Mouse (Mus musculus) ZHBTc4 (cell line): ENCODE data around the gene Cux2.

Source experiments
- DNase-seq: peaks from one replicate; pipeline ENCODE4 v3.0.0-alpha.2; 2011; ENCODE audit warnings: low read depth, low spot score

The Cux2 gene

GRCm38 (mm10) chr5:121922942-121923826, 126.7 kb downstream of the Cux2 start:
- DNase-seq = no peak

GRCm38 (mm10) chr5:121919216-121919615, 130.7 kb downstream of the Cux2 start:
- no peak for DNase-seq

- DNase-seq = no peak
These were observed 133.1 kb downstream of the Cux2 start for GRCm38 (mm10) chr5:121916813-121917212.

- DNase-seq = peak; percentile 40
These were observed 135.9 kb downstream of the Cux2 start for GRCm38 (mm10) chr5:121913999-121914398.

GRCm38 (mm10) chr5:121909226-121909985, 140.5 kb downstream of the Cux2 start:
- DNase-seq = no peak

- peak; percentile 81 for DNase-seq
These were observed 144.2 kb downstream of the Cux2 start for GRCm38 (mm10) chr5:121905671-121906070.

- no peak for DNase-seq
These were observed 145.1 kb downstream of the Cux2 start for GRCm38 (mm10) chr5:121904799-121905198.

GRCm38 (mm10) chr5:121902809-121903745, 146.8 kb downstream of the Cux2 start:
- no peak for DNase-seq

- DNase-seq = no peak
These were observed 154.7 kb downstream of the Cux2 start for GRCm38 (mm10) chr5:121895117-121895756.

GRCm38 (mm10) chr5:121894647-121895046, 155.3 kb downstream of the Cux2 start:
- peak; percentile 47 for DNase-seq

- DNase-seq = no peak
These were observed 156.3 kb downstream of the Cux2 start for GRCm38 (mm10) chr5:121893581-121893980.

GRCm38 (mm10) chr5:121892281-121892680, 157.6 kb downstream of the Cux2 start:
- no peak for DNase-seq

GRCm38 (mm10) chr5:121890925-121891324, 159.0 kb downstream of the Cux2 start:
- peak; percentile 51 for DNase-seq

GRCm38 (mm10) chr5:121889819-121890362, 160.0 kb downstream of the Cux2 start:
- peak; percentile 53 for DNase-seq

- no peak for DNase-seq
These were observed 160.5 kb downstream of the Cux2 start for GRCm38 (mm10) chr5:121889375-121889774.

GRCm38 (mm10) chr5:121883356-121883755, 166.5 kb downstream of the Cux2 start:
- DNase-seq = no peak

GRCm38 (mm10) chr5:121879211-121879610, 170.7 kb downstream of the Cux2 start:
- DNase-seq = peak; percentile 89

- no peak for DNase-seq
These were observed 171.2 kb downstream of the Cux2 start for GRCm38 (mm10) chr5:121878703-121879102.

- no peak for DNase-seq
These were observed 173.0 kb downstream of the Cux2 start for GRCm38 (mm10) chr5:121876901-121877300.

GRCm38 (mm10) chr5:121875041-121875440, 174.9 kb downstream of the Cux2 start:
- no peak for DNase-seq

- peak; percentile 90 for DNase-seq
These were observed 177.7 kb downstream of the Cux2 start for GRCm38 (mm10) chr5:121872158-121872557.
